Comparison of ENCODE assay signal across 8 mouse cellular contexts in the genomic region with DNA sequence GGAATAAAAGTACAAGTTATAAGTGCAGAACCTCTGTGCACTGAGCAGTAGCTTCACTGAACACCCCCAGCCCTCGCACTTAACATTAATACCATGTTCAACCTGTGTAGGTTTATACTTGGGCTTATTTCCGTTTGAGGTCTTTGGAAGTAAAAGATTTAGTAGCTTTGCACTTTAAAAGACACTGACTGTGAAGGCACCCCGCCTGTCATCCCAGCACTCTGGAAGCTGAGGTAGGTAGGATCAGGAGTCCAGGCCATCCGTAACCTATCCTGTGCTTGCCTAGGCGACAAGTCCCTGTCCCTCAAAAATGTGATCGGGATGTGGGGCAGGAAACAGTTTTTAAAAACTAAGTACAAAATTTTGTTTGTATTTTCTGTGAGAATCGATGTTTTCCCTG. TPM values are rescaled to one million over a fixed set of nuclear protein-coding genes. Genes with fewer than 3 reads are reported as not detected.
DNase-seq lines count a peak whose midpoint lies in the region; ATAC-seq and TF ChIP-seq lines count a peak whose summit lies in the region.

No protein-coding gene starts in this region.

- no peaks in the 10 kb centered on the region for H3K27me3 ChIP-seq in embryonic facial prominence, embryonic 13.5 days
- no peaks in the 10 kb centered on the region for H3K27me3 ChIP-seq in intestine, embryonic 15.5 days (replicated peaks)
- H3K27me3 ChIP-seq in neural tube, embryonic 12.5 days (replicated peaks) = no peaks in the 10 kb centered on the region

- H3K4me3 ChIP-seq in left cerebral cortex, adult 2 months = peak overlapping the region; percentile 76
- peak overlapping the region; percentile 93 for H3K4me3 ChIP-seq in embryonic facial prominence, embryonic 13.5 days
- peak overlapping the region; percentile 91 for H3K4me3 ChIP-seq in intestine, embryonic 15.5 days (replicated peaks)
- H3K4me3 ChIP-seq in neural tube, embryonic 12.5 days = peak overlapping the region; percentile 96

- no peak for TF ChIP-seq CTCF in left cerebral cortex, adult 2 months (IDR thresholded peaks at IDR 0.05)

- intact Hi-C loops in left cerebral cortex, adult 2 months (cut with DNase I) = no loop called here
- intact Hi-C loops in left cerebral cortex, postnatal 36 days (cut with DNase I) = no loop called here

- H3K9ac ChIP-seq in embryonic facial prominence, embryonic 13.5 days = peak overlapping the region; percentile 98
- peak overlapping the region; percentile 87 for H3K9ac ChIP-seq in intestine, embryonic 15.5 days
- no peak overlapping the region for H3K9ac ChIP-seq in neural tube, embryonic 12.5 days

- H3K9me3 ChIP-seq in embryonic facial prominence, embryonic 13.5 days = no peaks in the 10 kb centered on the region
- H3K9me3 ChIP-seq in intestine, embryonic 15.5 days = no peaks in the 10 kb centered on the region
- H3K9me3 ChIP-seq in neural tube, embryonic 12.5 days = no peaks in the 10 kb centered on the region

- H3K27ac ChIP-seq in left cerebral cortex, adult 2 months = no peak overlapping the region
- no peak overlapping the region; the same call in 1 of the 2 replicates for H3K27ac ChIP-seq in embryonic facial prominence, embryonic 13.5 days
- H3K27ac ChIP-seq in intestine, embryonic 15.5 days = no peak overlapping the region
- H3K27ac ChIP-seq in neural tube, embryonic 12.5 days = no peak overlapping the region

- H3K4me1 ChIP-seq in embryonic facial prominence, embryonic 13.5 days = peaks cover 20% of the 10 kb centered on the region
- H3K4me1 ChIP-seq in intestine, embryonic 15.5 days (replicated peaks) = peaks cover 7% of the 10 kb centered on the region; the same call in 1 of the 2 replicates
- peaks cover 17% of the 10 kb centered on the region for H3K4me1 ChIP-seq in neural tube, embryonic 12.5 days

- no peak for DNase-seq in left cerebral cortex, adult 2 months (ENCODE audit: extremely low spot score in 1 of 2, low spot score in 2 of 2)
- no peak for DNase-seq in left cerebral cortex, postnatal 36 days (ENCODE audit: low spot score in 2 of 2)
- DNase-seq in spleen, adult 12 weeks (ENCODE audit: low spot score) = no peak
- no peak for DNase-seq in right cerebral cortex, postnatal 10 days (ENCODE audit: low spot score in 2 of 2)
- no peak for DNase-seq in right cerebral cortex, postnatal 36 days (ENCODE audit: low spot score in 2 of 2)

- ATAC-seq in embryonic facial prominence, embryonic 13.5 days (ENCODE audit: insufficient number of reproducible peaks, insufficient read depth, low FRiP score, low TSS enrichment, low read depth) = no peak
- no peak for ATAC-seq in intestine, embryonic 15.5 days
- ATAC-seq in neural tube, embryonic 12.5 days (ENCODE audit: low FRiP score, low read depth) = no peak

- peak overlapping the region; percentile 74 for H3K4me2 ChIP-seq in embryonic facial prominence, embryonic 13.5 days
- H3K4me2 ChIP-seq in intestine, embryonic 15.5 days (replicated peaks) = peak overlapping the region; percentile 64
- H3K4me2 ChIP-seq in neural tube, embryonic 12.5 days (replicated peaks) = peak overlapping the region; percentile 86

- peaks cover 11% of the 10 kb centered on the region for H3K36me3 ChIP-seq in embryonic facial prominence, embryonic 13.5 days
- no peaks in the 10 kb centered on the region for H3K36me3 ChIP-seq in intestine, embryonic 15.5 days
- peaks cover 3% of the 10 kb centered on the region; the same call in 1 of the 2 replicates for H3K36me3 ChIP-seq in neural tube, embryonic 12.5 days

- 57% methylated on average over 7 of the region's 7 CpGs for WGBS in embryonic facial prominence, embryonic 13.5 days
- WGBS in intestine, embryonic 15.5 days = 41% methylated on average over 7 of the region's 7 CpGs
- 59% methylated on average over 7 of the region's 7 CpGs for WGBS in neural tube, embryonic 12.5 days

RNA-seq across cellular contexts. Expression of a gene that starts 1.4 kb away (rescaled TPM):
- total RNA-seq in left cerebral cortex, adult 2 months (2021) = 100 to 1,000 TPM; 117 to 125 TPM
- 100 to 1,000 TPM; 127 to 131 TPM for total RNA-seq in left cerebral cortex, postnatal 36 days (2021)
- polyA plus RNA-seq in embryonic facial prominence, embryonic 13.5 days (2015; fragmentation: Nextera tagmentation; extraction: Ambion mirVana) = 78.6 and 81.9 TPM in 2 replicates
- 74.4 and 81.7 TPM in 2 replicates for polyA plus RNA-seq in intestine, embryonic 15.5 days (2015; fragmentation: Nextera tagmentation; extraction: Ambion mirVana)
- 124 and 140 TPM in 2 replicates for polyA plus RNA-seq in neural tube, embryonic 12.5 days (2016; fragmentation: Nextera tagmentation; extraction: Ambion mirVana)

RNA-seq across cellular contexts. Expression of a gene that starts 17.3 kb away (rescaled TPM):
- total RNA-seq in left cerebral cortex, adult 2 months (2021) = under 1 TPM; 0.11 to 0.26 TPM
- under 1 TPM; 0.22 to 0.25 TPM for total RNA-seq in left cerebral cortex, postnatal 36 days (2021)
- 0.39 and 0.48 TPM in 2 replicates for polyA plus RNA-seq in embryonic facial prominence, embryonic 13.5 days (2015; fragmentation: Nextera tagmentation; extraction: Ambion mirVana)
- 0.53 and 0.58 TPM in 2 replicates for polyA plus RNA-seq in intestine, embryonic 15.5 days (2015; fragmentation: Nextera tagmentation; extraction: Ambion mirVana)
- polyA plus RNA-seq in neural tube, embryonic 12.5 days (2016; fragmentation: Nextera tagmentation; extraction: Ambion mirVana) = 0.37 and 0.46 TPM in 2 replicates

RNA-seq across cellular contexts. Expression of a gene that starts 58.8 kb away (rescaled TPM):
- not detected for total RNA-seq in left cerebral cortex, adult 2 months (2021)
- total RNA-seq in left cerebral cortex, postnatal 36 days (2021) = not detected
- polyA plus RNA-seq in embryonic facial prominence, embryonic 13.5 days (2015; fragmentation: Nextera tagmentation; extraction: Ambion mirVana) = 0.22 and 0.31 TPM in 2 replicates
- polyA plus RNA-seq in intestine, embryonic 15.5 days (2015; fragmentation: Nextera tagmentation; extraction: Ambion mirVana) = 0.11 and 0.29 TPM in 2 replicates
- polyA plus RNA-seq in neural tube, embryonic 12.5 days (2016; fragmentation: Nextera tagmentation; extraction: Ambion mirVana) = 0.30 and 0.45 TPM in 2 replicates
